Mouse (Mus musculus) retina, postnatal 7 days (tissue): ENCODE data around the gene Oas1d.
A peak's percentile ranks its signal among the peaks of the same experiment; 100 is the strongest.
"Not testable (repeated sequence)": the region's sequence is repeated elsewhere in the genome, so short reads cannot be mapped to it uniquely, and the experiment has no call there.

ENCODE experiments used
- DNase-seq: peaks from one replicate; pipeline ENCODE4 v3.0.0-alpha.2; 2012; ENCODE audit warnings: low read depth, low spot score

The Oas1d gene

GRCm38 (mm10) chr5:120900666-120901065 is 13.7 kb upstream of the Oas1d start:
- DNase-seq, result no peak

DNA sequence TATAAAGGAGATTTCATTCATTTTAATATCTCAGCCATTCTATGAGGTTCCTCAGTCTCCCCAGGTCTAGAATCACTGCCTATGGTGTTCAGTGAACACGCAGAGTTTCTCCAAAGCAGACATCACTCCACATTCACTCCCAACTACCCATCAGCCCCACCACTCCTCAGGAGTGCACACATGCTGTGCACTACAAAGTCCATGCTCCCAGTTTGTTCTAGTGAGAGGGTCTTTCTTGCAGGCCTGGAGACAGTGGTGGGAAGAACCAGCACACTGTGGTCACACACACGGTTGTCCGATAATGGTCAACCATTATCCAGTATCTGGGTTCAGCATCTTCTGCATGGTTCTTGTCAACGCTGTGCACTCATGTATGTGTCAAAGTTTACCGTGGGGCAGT is 12.3 kb upstream of the Oas1d start:
- no peak for DNase-seq

DNA sequence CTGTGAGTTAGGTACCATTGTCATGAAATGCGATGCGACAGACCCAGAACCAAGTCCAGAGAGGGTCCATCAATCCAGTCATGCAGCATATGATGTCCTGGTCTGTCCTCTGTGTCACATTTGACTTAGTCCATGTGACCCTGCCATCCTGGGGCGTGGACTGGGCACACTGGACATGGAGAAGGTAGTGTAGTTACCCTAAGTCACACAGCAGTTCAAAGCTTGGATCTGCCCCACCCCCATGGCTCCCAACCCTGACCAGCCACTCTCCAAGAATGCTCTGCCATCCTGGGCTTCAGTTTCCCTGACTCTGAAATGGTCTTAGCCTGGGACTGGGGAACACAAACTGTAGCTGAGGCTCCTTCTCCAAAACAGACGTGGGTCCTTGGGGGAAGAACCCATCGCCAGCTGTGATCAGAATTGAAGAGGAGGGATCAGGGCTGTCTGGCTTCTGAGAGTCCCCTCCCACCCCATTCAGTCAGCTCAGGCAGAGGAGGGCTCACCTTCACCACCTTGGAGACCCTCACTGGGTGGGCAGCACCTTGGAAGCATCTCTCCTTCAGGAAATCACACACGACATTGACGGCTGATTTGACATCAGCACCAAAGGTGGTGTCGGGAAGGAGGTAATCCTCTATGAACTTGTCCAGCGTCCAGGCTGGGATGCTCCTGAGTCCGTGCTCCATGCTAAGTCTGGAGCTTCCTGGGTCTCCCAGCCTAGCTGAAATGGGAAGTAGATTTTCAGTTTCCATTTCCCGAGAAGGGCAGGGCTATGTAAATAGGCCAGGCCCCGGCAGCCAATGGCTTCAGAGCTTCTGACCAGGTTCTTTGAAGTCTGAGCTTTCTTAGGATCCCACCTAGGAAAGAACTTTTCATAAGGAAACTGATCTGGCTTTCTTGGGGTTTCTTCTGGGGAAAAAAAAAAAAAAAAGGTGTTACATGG is 7.3 kb upstream of the Oas1d start, which contains the start of gene Oas1a:
Gene Oas1a, minus strand, starts transcription at position 731 of the 943 bp plus-strand sequence.
- not testable (repeated sequence) for DNase-seq

- no peak for DNase-seq
Measured at GRCm38 (mm10) chr5:120908196-120908920, 6.0 kb upstream of the Oas1d start.

GRCm38 (mm10) chr5:120919156-120919935 is 5.0 kb downstream of the Oas1d start:
- not testable (repeated sequence) for DNase-seq

- DNase-seq, result no peak
Measured at GRCm38 (mm10) chr5:120920296-120920695, 6.0 kb downstream of the Oas1d start.

DNA sequence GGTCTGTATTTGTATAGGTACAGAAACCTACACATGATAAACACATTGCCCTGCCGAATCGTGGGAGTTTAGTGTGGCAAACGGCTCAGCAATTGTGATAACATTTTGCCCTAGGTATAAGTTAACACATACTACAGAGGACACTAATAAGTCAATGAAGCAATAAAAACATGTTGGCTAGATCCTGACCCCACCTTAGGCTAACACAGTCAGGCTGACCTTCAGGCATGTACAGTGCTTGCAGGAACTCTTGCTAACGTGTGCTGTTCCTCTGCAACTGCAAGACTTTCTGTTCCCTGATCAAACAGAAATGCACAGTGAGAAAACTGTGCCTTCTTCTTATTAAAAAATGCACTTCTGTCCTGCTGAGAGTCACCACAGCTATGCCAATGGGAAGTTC is 9.6 kb downstream of the Oas1d start:
- no peak for DNase-seq

DNA sequence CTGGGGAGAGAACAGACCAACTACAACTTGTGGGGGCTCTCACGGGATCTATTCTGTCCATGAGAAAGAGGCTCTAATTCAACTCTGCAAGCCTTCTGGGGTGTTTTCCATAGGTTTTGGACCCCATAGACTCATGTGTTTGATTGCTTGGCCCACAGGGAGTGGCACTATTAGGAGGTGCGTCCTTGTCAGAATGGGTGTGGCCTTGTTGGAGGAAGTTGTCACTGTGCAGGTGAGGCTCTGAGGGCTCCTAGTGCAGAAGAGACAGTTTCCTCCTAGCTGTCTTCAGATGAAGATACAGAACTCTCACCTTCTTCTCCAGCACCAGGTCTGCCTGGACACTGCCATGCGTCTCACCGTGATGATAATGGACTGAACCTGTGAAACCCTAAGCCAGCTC is 10.2 kb downstream of the Oas1d start:
- not testable (repeated sequence) for DNase-seq

- not testable (repeated sequence) for DNase-seq
Measured at GRCm38 (mm10) chr5:120926311-120926710, 12.0 kb downstream of the Oas1d start.

GRCm38 (mm10) chr5:120927036-120927435 is 12.7 kb downstream of the Oas1d start:
- DNase-seq, result no peak

DNA sequence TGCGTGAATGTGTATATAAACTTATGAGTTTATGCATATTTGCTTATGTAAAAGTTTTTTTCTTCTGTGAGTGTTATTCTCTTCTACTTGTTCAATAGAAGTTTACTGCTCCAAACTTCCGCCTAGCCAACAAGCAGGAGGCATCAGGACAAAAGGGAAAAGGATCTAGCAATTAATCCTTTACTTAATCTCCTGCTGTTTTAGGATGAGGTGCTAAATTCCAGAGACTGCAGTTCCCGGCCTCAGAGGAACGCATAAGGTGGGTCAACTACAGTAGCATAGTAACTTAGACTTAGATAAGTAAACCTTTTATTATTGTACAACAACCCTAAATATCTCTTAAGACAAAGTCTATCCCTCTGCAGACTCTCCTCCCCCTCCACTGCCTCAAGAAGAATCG is 19.6 kb downstream of the Oas1d start:
- DNase-seq, result no peak

DNA sequence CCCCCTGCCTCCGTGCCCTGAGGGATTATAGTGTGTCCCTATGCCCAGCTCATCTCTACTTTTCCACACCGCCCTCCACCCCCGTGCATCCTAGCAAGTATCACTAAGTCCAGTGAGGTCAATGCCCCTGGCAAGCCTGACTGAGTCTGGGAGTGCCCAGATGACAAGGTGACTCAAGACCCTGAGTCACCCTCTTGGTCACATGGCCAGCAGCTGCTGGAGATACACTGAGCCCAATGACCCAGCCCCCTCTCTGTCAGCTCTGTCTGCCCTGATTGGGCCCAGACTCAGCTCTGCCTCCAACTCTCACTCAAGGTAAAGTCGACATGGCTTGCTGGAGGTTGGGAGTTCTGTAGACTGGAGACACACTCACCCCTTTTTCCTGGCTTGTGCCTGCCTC is 23.5 kb downstream of the Oas1d start:
- DNase-seq, result no peak

DNA sequence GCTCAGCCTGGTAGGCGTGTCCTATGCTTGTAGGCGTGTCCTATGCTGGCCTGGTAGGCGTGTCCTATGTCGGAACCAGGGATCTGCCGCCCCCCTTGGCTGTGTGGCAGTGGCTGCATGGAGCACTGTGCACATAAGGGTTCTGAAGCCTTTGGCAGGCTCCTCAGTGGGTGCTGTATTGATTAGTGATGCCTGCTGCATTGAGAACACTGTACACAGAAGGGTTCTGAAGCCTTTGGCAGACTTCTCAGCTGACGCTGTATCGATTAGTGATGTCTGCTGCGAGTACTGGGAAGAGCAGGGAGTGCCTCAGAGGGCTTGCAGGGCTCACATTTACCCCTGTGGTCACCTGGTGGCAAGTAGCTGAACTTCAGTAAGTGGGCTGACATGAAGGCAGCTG is 24.2 kb downstream of the Oas1d start:
- DNase-seq, result no peak

DNA sequence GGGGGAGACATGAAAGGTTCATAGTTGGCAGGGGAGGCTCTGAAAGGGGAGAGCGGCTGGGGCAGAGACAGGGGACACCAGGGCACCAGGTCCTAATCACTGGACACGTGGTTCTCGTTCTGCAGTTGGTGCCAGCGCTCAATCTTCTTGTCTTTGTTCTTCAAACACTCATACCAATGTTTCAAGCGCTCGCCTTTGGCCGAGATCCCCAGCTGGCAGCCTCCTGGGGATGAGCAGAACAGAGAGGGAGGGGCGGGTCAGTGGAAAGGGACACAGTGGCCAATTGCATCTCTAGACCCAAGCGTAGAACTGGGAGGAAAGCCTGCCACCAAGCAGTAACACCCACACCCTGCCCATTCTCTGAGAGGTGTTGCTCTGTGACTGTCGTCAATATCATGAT is 27.7 kb downstream of the Oas1d start:
- DNase-seq, result no peak

DNA sequence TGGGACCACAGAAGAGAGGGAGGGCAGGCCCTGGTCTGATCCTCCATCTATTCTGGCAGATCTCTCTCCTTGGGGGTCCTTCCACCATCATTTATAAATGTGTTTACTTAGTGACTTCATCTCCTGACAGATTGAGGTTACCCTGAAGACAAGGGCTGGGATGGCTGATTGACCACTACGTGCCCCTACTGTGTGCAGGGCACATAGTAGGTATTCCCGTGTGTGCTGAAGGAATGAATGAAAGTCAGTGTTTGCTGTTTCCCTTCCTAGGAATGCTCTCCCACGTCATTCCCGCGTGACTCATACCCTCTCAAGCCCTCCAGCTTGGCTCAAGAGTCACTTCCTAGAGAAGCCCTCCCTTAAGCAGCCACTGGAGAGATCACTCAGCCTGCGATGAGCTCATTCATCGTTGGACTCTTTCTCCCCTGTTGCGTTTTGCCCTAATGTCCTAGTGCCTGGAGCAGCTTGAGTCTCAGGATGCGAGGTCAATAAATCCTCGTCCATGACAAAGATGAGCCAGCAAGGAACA is 38.0 kb downstream of the Oas1d start:
- no peak for DNase-seq

GRCm38 (mm10) chr5:120953974-120954373 is 39.6 kb downstream of the Oas1d start:
- DNase-seq, result peak; percentile 36

DNA sequence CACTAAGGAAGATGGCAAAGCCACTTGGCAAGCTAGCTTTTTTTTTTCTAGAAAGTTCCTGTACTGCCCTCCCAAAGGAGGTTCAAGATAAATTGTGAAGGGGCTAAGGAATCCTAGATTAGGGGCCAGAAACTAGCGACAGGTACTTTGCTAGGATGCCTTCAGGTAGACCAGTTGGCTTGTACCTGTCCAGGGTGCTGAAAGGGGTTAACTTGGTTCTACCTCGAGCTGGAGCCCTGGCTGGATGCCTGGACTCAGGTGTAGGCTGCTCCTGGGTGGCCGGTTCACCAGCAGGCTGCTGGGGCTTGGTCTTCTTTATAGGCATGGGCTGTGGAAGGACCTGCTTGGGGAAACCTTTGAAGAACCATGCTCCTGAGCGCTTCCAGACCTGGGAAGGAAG is 46.7 kb downstream of the Oas1d start:
- no peak for DNase-seq

DNA sequence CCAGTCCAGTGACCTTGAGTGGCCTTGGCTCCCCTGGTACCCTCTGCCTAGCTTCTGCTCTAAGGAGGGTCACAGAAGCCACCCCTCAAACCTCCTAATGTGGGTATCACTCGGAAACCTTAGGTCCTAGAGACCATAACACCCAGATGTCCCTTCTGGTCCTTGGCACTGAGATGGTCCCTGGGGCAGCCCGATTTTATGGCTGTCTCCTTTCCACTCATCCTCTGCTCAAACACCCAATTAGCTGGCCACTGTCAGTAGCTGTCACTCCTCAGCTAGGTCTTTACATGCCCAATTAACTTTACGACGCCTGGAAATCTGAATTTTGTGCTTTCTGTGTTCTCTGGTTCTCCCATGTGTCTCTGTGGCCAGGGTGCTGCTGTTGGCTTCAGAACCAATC is 51.8 kb downstream of the Oas1d start:
- no peak for DNase-seq

- no peak for DNase-seq
Measured at GRCm38 (mm10) chr5:120966894-120967293, 52.6 kb downstream of the Oas1d start.

DNA sequence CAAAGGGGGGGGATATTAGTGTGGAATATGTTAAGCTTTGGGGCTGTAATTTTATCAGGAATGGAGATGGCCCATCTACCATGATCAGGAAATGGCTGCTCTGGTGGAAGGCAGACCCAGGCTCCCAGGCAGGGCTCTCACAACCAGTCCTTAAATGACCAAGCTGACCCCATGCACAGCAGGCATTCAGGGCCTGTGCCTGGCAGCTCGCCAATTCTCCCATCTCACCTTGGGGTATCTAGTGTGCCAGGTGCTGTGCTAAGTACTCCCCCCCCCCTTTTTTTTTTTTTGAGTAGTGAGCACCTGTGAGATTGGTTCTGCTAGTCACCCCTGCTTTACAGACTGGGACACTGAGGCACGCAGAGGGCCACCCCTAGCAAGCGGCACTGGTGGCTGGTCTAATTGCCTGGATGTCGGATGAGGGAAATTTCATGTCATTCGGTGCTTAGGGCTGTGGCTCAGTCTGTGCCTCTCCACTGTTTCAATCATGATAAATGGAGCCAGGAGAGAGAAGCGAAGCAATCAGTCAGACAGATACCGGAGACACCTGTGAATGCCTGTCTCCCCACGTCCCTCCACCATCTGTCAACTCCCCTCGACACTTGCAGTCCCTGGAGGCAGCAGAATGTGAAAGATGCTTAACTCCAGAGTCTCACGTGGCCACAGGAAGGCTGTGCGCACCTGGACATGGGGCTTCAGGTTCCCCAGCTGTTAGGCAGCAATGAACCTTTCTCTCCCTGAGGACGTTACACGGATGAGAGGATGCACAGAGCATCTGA is 53.2 kb downstream of the Oas1d start:
- DNase-seq, result no peak

- no peak for DNase-seq
Measured at GRCm38 (mm10) chr5:120968134-120968532, 53.8 kb downstream of the Oas1d start.
